Mouse (Mus musculus) stomach, postnatal 0 days (tissue): ENCODE measurements around the gene Cfap58. TPM values are rescaled to one million over a fixed set of nuclear protein-coding genes. Genes with fewer than 3 reads are reported as not detected.

Experiments
- ATAC-seq: fragments of 200-750 bp; cut with Nextera tagmentation; 2 replicates; pipeline ENCODE4 v1.8.0; 2017; ENCODE audit not compliant: low FRiP score, low TSS enrichment
- DNase-seq: peaks from one replicate; pipeline ENCODE4 v3.0.0-alpha.2; 2016; ENCODE audit warnings: low spot score
- H3K27ac ChIP-seq: fragments of 300-500 bp; sonication (generic); replicated peaks from 2 replicates; pipeline ENCODE4 v1.5.1; 2014; ENCODE audit warnings: mild to moderate bottlenecking, control low read depth
- H3K27me3 ChIP-seq: fragments of 300-500 bp; sonication (generic); 2 replicates; pipeline ENCODE4 v1.6.1; 2014; ENCODE audit warnings: low read length; ENCODE audit not compliant: control insufficient read depth, insufficient read depth
- H3K36me3 ChIP-seq: fragments of 300-500 bp; sonication (generic); 2 replicates; pipeline ENCODE4 v1.6.1; 2014; ENCODE audit warnings: low read length, mixed read lengths; ENCODE audit not compliant: control insufficient read depth, insufficient read depth
- H3K4me1 ChIP-seq: fragments of 300-500 bp; sonication (generic); replicated peaks from 2 replicates; pipeline ENCODE4 v1.6.1; 2014; ENCODE audit warnings: antibody characterized with exemption; ENCODE audit not compliant: control insufficient read depth, insufficient read depth
- H3K4me2 ChIP-seq: fragments of 300-500 bp; sonication (generic); replicated peaks from 2 replicates; pipeline ENCODE4 v1.6.1; 2014; ENCODE audit warnings: low read depth, mild to moderate bottlenecking, control low read depth, moderate library complexity
- H3K4me3 ChIP-seq: fragments of 300-500 bp; sonication (generic); 2 replicates; pipeline ENCODE4 v1.5.1; 2014; ENCODE audit warnings: low read depth, low read length, control low read depth
- H3K9ac ChIP-seq: fragments of 300-500 bp; sonication (generic); 2 replicates; pipeline ENCODE4 v1.6.1; 2014; ENCODE audit warnings: mild to moderate bottlenecking, low read length, control low read depth, mixed read lengths
- H3K9me3 ChIP-seq: fragments of 300-500 bp; sonication (generic); 2 replicates; pipeline ENCODE4 v1.6.1; 2016; ENCODE audit warnings: low read length; ENCODE audit not compliant: control insufficient read depth
- CTCF ChIP-seq: IDR thresholded peaks from 2 replicates; pipeline ENCODE4 v1.5.1; 2016; ENCODE audit warnings: antibody characterized with exemption, low read depth, mild to moderate bottlenecking, moderate library complexity
- EP300 ChIP-seq: optimal IDR thresholded peaks from 2 replicates; pipeline ENCODE3; 2016; ENCODE audit warnings: antibody characterized with exemption
- WGBS: fragments of 180-500 bp; shearing (Covaris S2); extraction: QIAGEN DNeasy Blood & Tissue Kit; methylation state at CpG from one replicate; pipeline ENCODE4 v1.1.7; 2014; 5-methylcytosine and 5-hydroxymethylcytosine counted together
- polyA plus RNA-seq: library from polyadenylated mRNA; unstranded; fragments of >200 nt; fragmentation: Nextera tagmentation; extraction: Ambion mirVana; gene quantifications from 2 replicates; pipeline ENCODE4 v1.2.1, GENCODE M21; 2015

Gene Cfap58
- polyA plus RNA-seq, 1 experiment from 2014 or later = not detected

DNA sequence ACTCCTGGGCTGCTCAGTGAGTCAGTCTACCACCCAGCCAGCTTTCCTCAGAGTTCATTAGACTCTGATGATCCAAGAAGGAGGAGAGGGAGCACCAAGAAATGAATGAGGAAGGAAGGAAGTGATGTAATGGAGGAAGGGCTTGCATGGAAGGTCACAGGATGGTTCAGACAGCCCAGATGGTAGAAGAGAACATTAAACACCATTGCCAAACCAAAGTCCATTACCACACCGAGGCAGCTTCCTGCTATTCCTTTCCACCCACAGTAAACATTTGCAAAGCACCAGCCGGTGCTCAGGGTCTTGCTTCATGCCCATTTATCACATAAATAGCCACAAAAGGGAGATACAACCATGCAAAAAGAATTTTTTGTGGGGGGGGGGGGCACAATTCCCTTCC, 89.4 kb downstream of the Cfap58 start:
- no peaks in the 10 kb centered on the region for H3K9me3 ChIP-seq
- no peak overlapping the region for H3K4me3 ChIP-seq
- ATAC-seq (no peak), DNase-seq (no peak)
- no peaks in the 10 kb centered on the region for H3K36me3 ChIP-seq
- H3K9ac ChIP-seq = no peak overlapping the region
- H3K4me1 ChIP-seq = no peaks in the 10 kb centered on the region
- H3K4me2 ChIP-seq = no peak overlapping the region
- 20% methylated on average over 2 of the region's 2 CpGs for WGBS
- H3K27me3 ChIP-seq = no peaks in the 10 kb centered on the region
- H3K27ac ChIP-seq = no peak overlapping the region
- no peak for TF ChIP-seq EP300
- TF ChIP-seq CTCF = no peak

GRCm38 (mm10) chr19:48039554-48039953, 102.1 kb downstream of the Cfap58 start:
- no peak overlapping the region for H3K4me2 ChIP-seq

GRCm38 (mm10) chr19:48047315-48047714, 109.8 kb downstream of the Cfap58 start:
- no peak for TF ChIP-seq EP300
- no peak for TF ChIP-seq CTCF
- Histone ChIP-seq H3K4me3 (no peak overlapping the region), H3K4me2 (no peak overlapping the region), H3K27me3 (no peaks in the 10 kb centered on the region), H3K9me3 (no peaks in the 10 kb centered on the region), H3K27ac (no peak overlapping the region), H3K36me3 (no peaks in the 10 kb centered on the region), H3K9ac (no peak overlapping the region), H3K4me1 (no peaks in the 10 kb centered on the region)
- 81% methylated on average over 7 of the region's 7 CpGs for WGBS
- no peak for ATAC-seq
- no peak for DNase-seq

More at GRCm38 (mm10) chr19:48039554-48039953, 102.1 kb downstream of the Cfap58 start:
- H3K9me3 ChIP-seq = no peaks in the 10 kb centered on the region
- WGBS = 86% methylated on average over 8 of the region's 8 CpGs
- no peaks in the 10 kb centered on the region for H3K36me3 ChIP-seq
- H3K4me1 ChIP-seq = no peaks in the 10 kb centered on the region
- H3K27me3 ChIP-seq = no peaks in the 10 kb centered on the region
- no peak overlapping the region for H3K9ac ChIP-seq
- no peak overlapping the region for H3K4me3 ChIP-seq
- no peak for DNase-seq
- no peak for TF ChIP-seq CTCF
- no peak for TF ChIP-seq EP300
- no peak overlapping the region for H3K27ac ChIP-seq
- no peak for ATAC-seq

DNA sequence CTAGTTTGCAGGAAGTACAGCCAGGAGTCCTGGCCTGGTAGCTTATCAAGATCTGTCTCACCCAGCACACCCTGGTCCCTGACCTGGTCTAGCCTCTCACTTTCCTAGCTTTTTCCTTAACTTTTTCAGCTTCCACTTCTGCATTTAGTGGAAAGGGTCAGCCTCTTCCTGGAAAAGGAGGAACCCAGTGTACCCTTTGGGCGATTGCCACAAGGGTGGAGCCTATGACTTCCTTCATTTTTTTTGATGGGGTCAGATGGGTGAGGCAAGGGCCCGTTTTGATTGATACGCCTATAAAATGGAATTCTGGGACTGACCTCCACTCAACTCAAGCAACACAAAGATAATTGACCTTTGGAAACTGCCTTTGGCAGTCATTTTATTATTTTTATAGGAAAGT, 111.9 kb downstream of the Cfap58 start:
- Histone ChIP-seq H3K27me3 (no peaks in the 10 kb centered on the region), H3K4me1 (no peaks in the 10 kb centered on the region), H3K9ac (no peak overlapping the region), H3K36me3 (no peaks in the 10 kb centered on the region), H3K4me3 (no peak overlapping the region), H3K27ac (no peak overlapping the region), H3K9me3 (no peaks in the 10 kb centered on the region), H3K4me2 (no peak overlapping the region)
- no peak for DNase-seq
- TF ChIP-seq CTCF (no peak), EP300 (no peak)
- WGBS = 72% methylated on average over 3 of the region's 3 CpGs
- ATAC-seq = no peak

GRCm38 (mm10) chr19:48063289-48063688, 125.8 kb downstream of the Cfap58 start:
- DNase-seq = no peak
- no peak overlapping the region for H3K4me3 ChIP-seq
- H3K27ac ChIP-seq = no peak overlapping the region
- H3K4me2 ChIP-seq = no peak overlapping the region
- no peaks in the 10 kb centered on the region for H3K4me1 ChIP-seq
- no peak for TF ChIP-seq EP300
- no peak for TF ChIP-seq CTCF
- H3K9ac ChIP-seq = no peak overlapping the region
- ATAC-seq = no peak
- 19% methylated on average over 2 of the region's 2 CpGs for WGBS
- no peaks in the 10 kb centered on the region for H3K27me3 ChIP-seq
- H3K9me3 ChIP-seq = no peaks in the 10 kb centered on the region
- no peaks in the 10 kb centered on the region for H3K36me3 ChIP-seq

DNA sequence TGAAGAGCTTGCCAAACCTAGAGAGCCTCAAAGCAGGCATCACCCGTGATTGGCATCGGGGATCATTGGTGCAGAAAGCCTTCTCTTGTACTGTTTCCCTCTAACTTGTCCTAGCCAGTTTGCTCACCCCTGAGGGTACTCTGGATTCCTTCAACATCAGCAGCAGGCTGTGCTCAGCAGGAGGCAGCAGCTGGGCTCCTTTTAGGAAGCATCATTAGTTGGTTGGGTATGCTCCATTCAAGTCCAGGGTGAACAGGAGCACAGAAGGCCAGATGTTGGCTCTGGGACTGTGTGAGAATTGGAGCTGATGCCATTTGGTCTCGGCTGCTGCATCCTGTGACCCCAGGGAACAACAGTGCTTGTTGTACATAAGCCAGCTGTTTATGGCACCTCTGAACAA, 142.2 kb downstream of the Cfap58 start:
- Histone ChIP-seq H3K4me1 (no peaks in the 10 kb centered on the region), H3K27ac (no peak overlapping the region), H3K4me2 (no peak overlapping the region), H3K36me3 (no peaks in the 10 kb centered on the region), H3K27me3 (no peaks in the 10 kb centered on the region), H3K4me3 (no peak overlapping the region), H3K9me3 (no peaks in the 10 kb centered on the region), H3K9ac (no peak overlapping the region)
- TF ChIP-seq CTCF = no peak
- ATAC-seq (no peak), DNase-seq (no peak)
- 68% methylated on average over 3 of the region's 3 CpGs for WGBS
